Mouse (Mus musculus): ENCODE measurements around the gene Nrcam. TPM values are rescaled to one million over a fixed set of nuclear protein-coding genes. Genes with fewer than 3 reads are reported as not detected.

The Nrcam gene
- polyA plus RNA-seq, 1 experiment from 2014 or later = 131 TPM

GRCm38 (mm10) chr12:44532337-44533113 lies 203.8 kb downstream of the Nrcam start:
- no peak overlapping the region for H3K9ac ChIP-seq (replicated peaks)
- no peaks in the 10 kb centered on the region for H3K27me3 ChIP-seq
- H3K4me1 ChIP-seq = peaks cover 11% of the 10 kb centered on the region
- H3K9me3 ChIP-seq = no peaks in the 10 kb centered on the region
- H3K36me3 ChIP-seq = no peaks in the 10 kb centered on the region; the same call in 1 of the 2 replicates
- ATAC-seq (ENCODE audit: low FRiP score, low read depth) = no peak
- 66% methylated on average over 19 of the region's 19 CpGs for WGBS
- no peak overlapping the region for H3K4me2 ChIP-seq (replicated peaks)
- H3K4me3 ChIP-seq = no peak overlapping the region
- H3K27ac ChIP-seq (replicated peaks) = peak overlapping the region; percentile 54

DNA sequence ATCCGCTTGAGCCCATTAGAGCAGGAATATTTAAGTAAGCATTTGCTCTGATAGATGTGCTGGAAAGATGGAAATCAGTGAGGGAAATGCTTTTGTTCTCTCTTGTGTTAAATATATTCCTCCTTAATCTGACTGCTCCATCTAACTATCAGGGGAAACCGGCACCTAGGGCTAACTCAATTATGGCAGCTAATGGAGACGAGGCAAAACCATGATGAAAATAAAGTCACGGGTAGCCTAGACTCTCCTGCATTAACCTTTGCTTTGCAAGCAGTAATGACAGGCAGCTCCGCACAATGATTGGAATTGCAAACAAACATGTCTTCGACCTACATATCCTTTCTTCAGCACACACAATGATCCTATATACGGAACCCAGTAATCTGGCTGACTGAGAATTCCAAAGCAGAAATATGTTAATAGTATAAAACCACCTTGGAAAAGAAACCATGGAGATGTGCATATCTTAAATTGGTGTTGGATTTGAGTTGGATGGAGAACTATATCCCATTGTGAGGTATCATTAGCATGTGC lies 205.5 kb downstream of the Nrcam start:
- H3K36me3 ChIP-seq = no peaks in the 10 kb centered on the region; the same call in 1 of the 2 replicates
- no peak overlapping the region for H3K4me2 ChIP-seq (replicated peaks)
- H3K27ac ChIP-seq (replicated peaks) = peak overlapping the region; percentile 43; the same call in 1 of the 2 replicates
- H3K9me3 ChIP-seq = no peaks in the 10 kb centered on the region
- no peak overlapping the region for H3K4me3 ChIP-seq
- H3K27me3 ChIP-seq = no peaks in the 10 kb centered on the region
- peaks cover 6% of the 10 kb centered on the region; the same call in 1 of the 2 replicates for H3K4me1 ChIP-seq
- H3K9ac ChIP-seq (replicated peaks) = no peak overlapping the region
- peak; percentile 48 for ATAC-seq (ENCODE audit: low FRiP score, low read depth)
- 58% methylated on average over 7 of the region's 7 CpGs for WGBS

GRCm38 (mm10) chr12:44535623-44536022 lies 206.9 kb downstream of the Nrcam start:
- peaks cover 6% of the 10 kb centered on the region; the same call in 1 of the 2 replicates for H3K4me1 ChIP-seq
- no peaks in the 10 kb centered on the region; the same call in 1 of the 2 replicates for H3K36me3 ChIP-seq
- no peak overlapping the region for H3K27ac ChIP-seq (replicated peaks)
- ATAC-seq (ENCODE audit: low FRiP score, low read depth) = no peak
- H3K27me3 ChIP-seq = no peaks in the 10 kb centered on the region
- no peak overlapping the region for H3K4me2 ChIP-seq (replicated peaks)
- WGBS = 33% methylated on average over 5 of the region's 5 CpGs
- H3K4me3 ChIP-seq = no peak overlapping the region
- no peak overlapping the region for H3K9ac ChIP-seq (replicated peaks)
- H3K9me3 ChIP-seq = no peaks in the 10 kb centered on the region

DNA sequence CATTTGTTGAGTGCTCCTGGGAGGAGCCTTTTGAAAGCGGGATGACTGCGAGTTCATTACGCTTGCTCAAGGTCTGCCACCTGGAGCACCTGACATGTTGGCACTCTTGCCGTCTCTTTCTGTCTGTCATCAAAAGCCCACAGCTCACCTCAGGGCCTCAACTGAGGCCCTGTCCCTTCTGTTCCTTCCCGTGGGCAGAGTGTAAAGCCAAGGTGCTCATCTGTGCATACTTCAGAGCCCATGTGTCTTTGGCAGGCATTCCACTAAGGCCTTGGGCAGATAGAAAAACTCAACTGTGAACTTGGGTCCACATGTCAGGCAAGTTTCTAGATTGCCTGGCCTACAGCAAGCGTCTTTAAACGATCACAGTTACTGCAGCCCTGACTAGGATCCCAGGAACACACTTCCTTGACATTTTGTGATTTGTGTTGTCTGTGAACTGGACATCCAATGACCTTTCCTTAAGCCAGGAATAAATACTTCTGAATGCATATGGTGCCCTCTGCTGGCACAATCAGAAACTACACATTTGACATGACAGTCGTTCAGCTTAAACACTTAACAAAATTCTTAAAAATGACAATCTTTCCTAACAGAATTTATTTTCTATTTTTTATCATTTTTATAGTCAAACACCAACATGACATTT lies 219.2 kb downstream of the Nrcam start:
- peak; percentile 59; the same call in 1 of the 2 replicates for ATAC-seq (ENCODE audit: low FRiP score, low read depth)
- Histone ChIP-seq H3K4me1 (peaks cover 7% of the 10 kb centered on the region; the same call in 1 of the 2 replicates), H3K4me2 (replicated peaks) (no peak overlapping the region), H3K27ac (replicated peaks) (no peak overlapping the region), H3K4me3 (no peak overlapping the region), H3K9me3 (no peaks in the 10 kb centered on the region), H3K27me3 (0 out of 2 replicates have a peak, but pooled peaks cover 4% of the 10 kb centered on the region), H3K36me3 (peaks cover 24% of the 10 kb centered on the region), H3K9ac (replicated peaks) (no peak overlapping the region)
- 60% methylated on average over 8 of the region's 8 CpGs for WGBS

GRCm38 (mm10) chr12:44548465-44548864 lies 219.8 kb downstream of the Nrcam start:
- H3K4me1 ChIP-seq = peaks cover 7% of the 10 kb centered on the region; the same call in 1 of the 2 replicates

GRCm38 (mm10) chr12:44551614-44552013 lies 222.9 kb downstream of the Nrcam start:
- no peak for ATAC-seq (ENCODE audit: low FRiP score, low read depth)

More at GRCm38 (mm10) chr12:44548465-44548864, 219.8 kb downstream of the Nrcam start:
- Histone ChIP-seq H3K36me3 (peaks cover 24% of the 10 kb centered on the region), H3K4me3 (no peak overlapping the region), H3K9ac (replicated peaks) (no peak overlapping the region), H3K27ac (replicated peaks) (no peak overlapping the region), H3K27me3 (0 out of 2 replicates have a peak, but pooled peaks cover 3% of the 10 kb centered on the region), H3K9me3 (no peaks in the 10 kb centered on the region), H3K4me2 (replicated peaks) (no peak overlapping the region)
- 64% methylated on average over 9 of the region's 9 CpGs for WGBS
- peak; percentile 47; the same call in 1 of the 2 replicates for ATAC-seq (ENCODE audit: low FRiP score, low read depth)

DNA sequence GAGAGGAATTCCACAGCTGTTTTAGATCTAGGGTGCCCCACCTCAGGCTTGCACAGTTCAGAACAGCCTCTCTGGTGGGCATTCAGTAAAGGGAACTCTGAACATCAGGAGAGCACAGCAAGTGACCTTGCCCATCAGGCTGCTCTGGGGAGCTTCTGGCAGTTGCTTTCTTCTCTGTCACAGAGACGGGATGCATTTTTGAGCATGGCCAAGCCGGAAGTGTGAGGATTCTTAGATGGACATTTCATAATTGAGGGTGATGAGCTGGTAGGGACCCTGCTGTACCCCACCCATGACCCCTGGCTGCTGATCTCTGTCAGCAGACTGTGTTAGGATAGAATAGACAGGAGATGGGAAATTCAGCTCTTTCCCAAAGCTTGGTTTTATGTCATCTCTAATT lies 225.4 kb downstream of the Nrcam start:
- Histone ChIP-seq H3K9me3 (no peaks in the 10 kb centered on the region), H3K9ac (replicated peaks) (no peak overlapping the region), H3K4me2 (replicated peaks) (no peak overlapping the region), H3K27me3 (no peaks in the 10 kb centered on the region), H3K27ac (replicated peaks) (no peak overlapping the region), H3K4me1 (peaks cover 7% of the 10 kb centered on the region; the same call in 1 of the 2 replicates), H3K4me3 (no peak overlapping the region), H3K36me3 (peaks cover 41% of the 10 kb centered on the region)
- 67% methylated on average over 2 of the region's 2 CpGs for WGBS
- no peak for ATAC-seq (ENCODE audit: low FRiP score, low read depth)

More at GRCm38 (mm10) chr12:44551614-44552013, 222.9 kb downstream of the Nrcam start:
- no peak overlapping the region for H3K4me3 ChIP-seq
- H3K4me1 ChIP-seq = peaks cover 7% of the 10 kb centered on the region; the same call in 1 of the 2 replicates
- no peak overlapping the region for H3K27ac ChIP-seq (replicated peaks)
- H3K27me3 ChIP-seq = no peaks in the 10 kb centered on the region
- H3K9me3 ChIP-seq = no peaks in the 10 kb centered on the region
- no peak overlapping the region for H3K4me2 ChIP-seq (replicated peaks)
- no peak overlapping the region for H3K9ac ChIP-seq (replicated peaks)
- peaks cover 30% of the 10 kb centered on the region for H3K36me3 ChIP-seq

- 98% methylated on average over 1 of the region's 1 CpGs for WGBS
- no peak overlapping the region for H3K27ac ChIP-seq (replicated peaks)
- no peak overlapping the region for H3K4me3 ChIP-seq
- H3K4me2 ChIP-seq (replicated peaks) = no peak overlapping the region
- peaks cover 7% of the 10 kb centered on the region; the same call in 1 of the 2 replicates for H3K4me1 ChIP-seq
- ATAC-seq (ENCODE audit: low FRiP score, low read depth) = no peak
- 0 out of 2 replicates have a peak, but pooled peaks cover under 1% of the 10 kb centered on the region for H3K9me3 ChIP-seq
- no peak overlapping the region for H3K9ac ChIP-seq (replicated peaks)
- H3K36me3 ChIP-seq = peaks cover 44% of the 10 kb centered on the region
- no peaks in the 10 kb centered on the region for H3K27me3 ChIP-seq
Observed at GRCm38 (mm10) chr12:44554808-44555207, 226.1 kb downstream of the Nrcam start.

GRCm38 (mm10) chr12:44560002-44560401 lies 231.3 kb downstream of the Nrcam start:
- H3K27me3 ChIP-seq = no peaks in the 10 kb centered on the region
- no peak for ATAC-seq (ENCODE audit: low FRiP score, low read depth)
- H3K27ac ChIP-seq (replicated peaks) = no peak overlapping the region
- H3K9me3 ChIP-seq = 0 out of 2 replicates have a peak, but pooled peaks cover 4% of the 10 kb centered on the region
- peaks cover 52% of the 10 kb centered on the region for H3K36me3 ChIP-seq
- H3K4me3 ChIP-seq = no peak overlapping the region
- H3K4me2 ChIP-seq (replicated peaks) = no peak overlapping the region
- H3K4me1 ChIP-seq = no peaks in the 10 kb centered on the region
- no peak overlapping the region for H3K9ac ChIP-seq (replicated peaks)

DNA sequence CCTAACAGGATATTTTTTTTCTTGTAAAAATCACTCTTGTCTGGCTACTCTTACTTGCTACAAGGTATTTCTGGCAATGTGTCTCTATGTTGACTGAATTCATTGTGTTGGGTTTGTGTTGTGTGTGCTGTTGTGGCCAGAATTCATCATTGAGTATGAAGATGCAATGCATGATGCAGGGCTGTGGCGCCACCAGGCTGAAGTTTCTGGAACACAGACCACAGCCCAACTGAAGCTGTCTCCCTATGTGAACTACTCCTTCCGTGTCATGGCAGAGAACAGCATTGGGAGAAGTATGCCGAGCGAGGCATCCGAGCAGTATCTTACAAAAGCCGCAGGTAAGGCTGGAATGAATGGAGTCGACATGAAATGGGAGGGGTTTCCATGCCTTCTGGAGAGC lies 241.4 kb downstream of the Nrcam start:
- Histone ChIP-seq H3K27ac (replicated peaks) (no peak overlapping the region), H3K4me1 (no peaks in the 10 kb centered on the region), H3K27me3 (no peaks in the 10 kb centered on the region), H3K36me3 (peaks cover 42% of the 10 kb centered on the region), H3K9ac (replicated peaks) (no peak overlapping the region), H3K4me2 (replicated peaks) (no peak overlapping the region), H3K9me3 (no peaks in the 10 kb centered on the region), H3K4me3 (no peak overlapping the region)
- WGBS = 88% methylated on average over 7 of the region's 7 CpGs
- ATAC-seq (ENCODE audit: low FRiP score, low read depth) = no peak

- Histone ChIP-seq H3K4me1 (no peaks in the 10 kb centered on the region), H3K9me3 (no peaks in the 10 kb centered on the region), H3K4me2 (replicated peaks) (no peak overlapping the region), H3K27ac (replicated peaks) (no peak overlapping the region), H3K27me3 (no peaks in the 10 kb centered on the region), H3K9ac (replicated peaks) (no peak overlapping the region), H3K4me3 (no peak overlapping the region), H3K36me3 (peaks cover 39% of the 10 kb centered on the region)
- no peak for ATAC-seq (ENCODE audit: low FRiP score, low read depth)
- WGBS = 15% methylated on average over 3 of the region's 3 CpGs
Observed at GRCm38 (mm10) chr12:44572664-44573063, 244.0 kb downstream of the Nrcam start.

DNA sequence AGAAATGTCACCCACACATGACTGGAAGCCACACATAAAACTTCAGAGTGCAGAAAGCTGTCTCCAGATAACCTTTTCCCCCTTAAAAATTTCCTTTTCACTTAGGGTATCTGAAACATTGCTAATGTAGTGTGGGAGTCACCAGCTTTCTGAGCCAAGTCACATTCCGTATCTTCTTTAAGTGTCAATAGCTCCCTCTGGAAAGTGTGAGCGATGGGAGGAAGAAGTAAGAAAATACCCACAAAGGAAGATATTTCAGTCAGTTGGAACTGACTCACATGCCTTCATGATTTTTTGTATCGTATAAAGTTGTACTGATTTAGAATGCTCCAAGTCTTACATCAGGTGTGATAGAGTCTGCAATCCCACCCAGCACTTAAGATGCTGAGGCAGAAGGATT lies 245.5 kb downstream of the Nrcam start:
- H3K36me3 ChIP-seq = peaks cover 37% of the 10 kb centered on the region
- 92% methylated on average over 3 of the region's 3 CpGs for WGBS
- H3K27me3 ChIP-seq = no peaks in the 10 kb centered on the region
- no peak overlapping the region for H3K27ac ChIP-seq (replicated peaks)
- no peak for ATAC-seq (ENCODE audit: low FRiP score, low read depth)
- no peaks in the 10 kb centered on the region for H3K4me1 ChIP-seq
- H3K9me3 ChIP-seq = no peaks in the 10 kb centered on the region
- no peak overlapping the region for H3K4me3 ChIP-seq
- no peak overlapping the region for H3K4me2 ChIP-seq (replicated peaks)
- no peak overlapping the region for H3K9ac ChIP-seq (replicated peaks)
